Mouse (Mus musculus): ENCODE data around the gene Paqr7. TPM values are rescaled to one million over a fixed set of nuclear protein-coding genes. Genes with fewer than 3 reads are reported as not detected.

Paqr7 gene
- total RNA-seq, 4 experiments from 2014 or later = 58.1 to 64.3 (median 61.1) TPM

Small RNA genes within 50 kb of the gene (microRNA-seq; reads per million reads assigned to microRNA genes)
- gene Gm23634 = 1.3 reads per million in 2 experiments

Other genes with a start within 250 kb of the Paqr7 start
- gene Gm30191, start 249.8 kb upstream of the Paqr7 start, total RNA-seq (2022) = not detected
- 1 to 10 TPM; 2.6 to 4.3 (median 3.5) TPM for gene Grrp1, start 242.6 kb upstream of the Paqr7 start, total RNA-seq (2022)
- gene Pdik1l, start 208.8 kb upstream of the Paqr7 start, total RNA-seq (2022) = 10 to 100 TPM; 15.8 to 22.4 (median 19.3) TPM
- gene Trim63, start 181.6 kb upstream of the Paqr7 start, total RNA-seq (2022) = under 1 TPM; 0.28 to 0.70 (median 0.53) TPM
- under 1 TPM in 2 of 4 experiments, not detected in 2; 0.16 to 0.23 TPM for gene Slc30a2, start 153.5 kb upstream of the Paqr7 start, total RNA-seq (2022)
- gene Extl1, start 112.8 kb upstream of the Paqr7 start, total RNA-seq (2022) = 10 to 100 TPM; 42.7 to 51.5 (median 47.1) TPM
- gene Pafah2, start 100.4 kb upstream of the Paqr7 start, total RNA-seq (2022) = 1 to 10 TPM; 5.8 to 8.7 (median 6.8) TPM
- 1,000 to 10,000 TPM in 1 of 4 experiments, 100 to 1,000 TPM in 3; 935 to 1,017 (median 942) TPM for gene Stmn1, start 28.4 kb upstream of the Paqr7 start, total RNA-seq (2022)
- gene Aunip, start 14.3 kb downstream of the Paqr7 start, total RNA-seq (2022) = under 1 TPM; 0.25 to 0.60 (median 0.34) TPM
- gene Mtfr1l, start 38.7 kb downstream of the Paqr7 start, total RNA-seq (2022) = 10 to 100 TPM; 70.0 to 79.5 (median 71.9) TPM
- gene Selenon, start 55.5 kb downstream of the Paqr7 start, total RNA-seq (2022) = 10 to 100 TPM; 20.2 to 21.5 (median 20.9) TPM
- gene Man1c1, start 207.6 kb downstream of the Paqr7 start, total RNA-seq (2022) = 10 to 100 TPM; 34.6 to 40.0 (median 38.4) TPM

All from left cerebral cortex, adult 8-10 months (tissue).